Mouse (Mus musculus) ES-E14 (cell line): ENCODE measurements around the gene Man2a1. TPM values are rescaled to one million over a fixed set of nuclear protein-coding genes. Genes with fewer than 3 reads are reported as not detected.

ENCODE experiments used
- DNase-seq: peaks from one replicate; pipeline ENCODE4 v3.0.0-alpha.2; 2013; ENCODE audit warnings: low read depth, low spot score
- H3K27ac ChIP-seq: 2 replicates; pipeline ENCODE4 v1.5.1; 2012; ENCODE audit warnings: low read depth, mild to moderate bottlenecking, low read length, moderate library complexity, mixed read lengths; ENCODE audit not compliant: poor library complexity, insufficient read depth, severe bottlenecking
- H3K36me3 ChIP-seq: 2 replicates; pipeline ENCODE4 v1.6.1; 2012; ENCODE audit warnings: mild to moderate bottlenecking, low read length, moderate library complexity, mixed read lengths; ENCODE audit not compliant: control insufficient read depth, poor library complexity, insufficient read depth, severe bottlenecking
- H3K4me1 ChIP-seq, 2 experiments: fragments of 150-350 bp in 1 of 2; sonication (generic) in 1 of 2; 2 replicates each; pipeline ENCODE4 v1.6.1; 2012; ENCODE audit warnings: low read length in 2 of 2, mild to moderate bottlenecking in 1 of 2, mixed read lengths in 1 of 2; ENCODE audit not compliant: control insufficient read depth in 2 of 2, insufficient read depth in 2 of 2, poor library complexity in 1 of 2
- H3K4me3 ChIP-seq, 2 experiments: fragments of 150-350 bp in 1 of 2; sonication (generic) in 1 of 2; 2 replicates each; pipeline ENCODE4 v1.5.1; 2012; ENCODE audit warnings: low read length in 2 of 2, low read depth in 1 of 2, mild to moderate bottlenecking in 1 of 2, mixed read lengths in 1 of 2; ENCODE audit not compliant: insufficient read depth in 1 of 2, poor library complexity in 1 of 2, severe bottlenecking in 1 of 2
- H3K9ac ChIP-seq: 2 replicates; pipeline ENCODE4 v1.6.1; 2012; ENCODE audit warnings: low read depth, mild to moderate bottlenecking, low read length, mixed read lengths; ENCODE audit not compliant: poor library complexity, insufficient read depth, severe bottlenecking
- H3K9me3 ChIP-seq: fragments of 150-350 bp; sonication (generic); 2 replicates; pipeline ENCODE4 v1.6.1; 2012; ENCODE audit warnings: low read depth, mild to moderate bottlenecking, low read length; ENCODE audit not compliant: control insufficient read depth, insufficient read depth
- CHD2 ChIP-seq: IDR thresholded peaks from 2 replicates; pipeline ENCODE4 v1.6.1; 2014; ENCODE audit warnings: mild to moderate bottlenecking, low read depth, low read length, inconsistent platforms
- HCFC1 ChIP-seq: IDR thresholded peaks from 2 replicates; pipeline ENCODE4 v1.6.1; 2012; ENCODE audit warnings: low read length, inconsistent platforms, borderline replicate concordance; ENCODE audit not compliant: insufficient read depth
- MAFK ChIP-seq: IDR thresholded peaks from 2 replicates; pipeline ENCODE4 v1.6.1; 2014; ENCODE audit warnings: mild to moderate bottlenecking, low read depth, low read length, inconsistent platforms; ENCODE audit not compliant: insufficient read depth
- ZC3H11A ChIP-seq: IDR thresholded peaks from 2 replicates; pipeline ENCODE4 v1.6.1; 2012; ENCODE audit warnings: low read depth, mild to moderate bottlenecking, inconsistent platforms, low read length, borderline replicate concordance
- ZNF384 ChIP-seq: IDR thresholded peaks from 2 replicates; pipeline ENCODE4 v1.6.1; 2012; ENCODE audit warnings: low read depth, low read length, inconsistent platforms
- in situ Hi-C, 2 experiments: fragments of 600-800 bp; cut with MboI; formaldehyde crosslinking; loops; one replicate each; pipeline ENCODE4 v1.15.1; 2025; ENCODE audit warnings: low sequenced_read_pairs in 2 of 2, inconsistent platforms in 1 of 2; ENCODE audit not compliant: unreplicated experiment in 2 of 2
- total RNA-seq: library from RNA; depleted of rRNA; stranded (reverse); fragments of 300-350 nt; gene quantifications from 2 replicates; pipeline ENCODE4 v1.2.3, GENCODE M21; 2012

The Man2a1 gene
- total RNA-seq, 1 experiment: 42.7 TPM

- Histone ChIP-seq H3K9ac (no peak overlapping the region), H3K4me3 (no peak overlapping the region), H3K36me3 (no peaks in the 10 kb centered on the region), H3K27ac (no peak overlapping the region), H3K4me1 (no peaks in the 10 kb centered on the region), H3K9me3 (no peaks in the 10 kb centered on the region)
- DNase-seq: no peak
- TF ChIP-seq ZC3H11A (no peak), HCFC1 (no peak), MAFK (no peak), ZNF384 (no peak)
- in situ Hi-C loops: no loop called here
Measured at GRCm38 (mm10) chr17:64590483-64590882, 10.1 kb upstream of the Man2a1 start.

- Histone ChIP-seq H3K36me3 (no peaks in the 10 kb centered on the region), H3K9ac (no peak overlapping the region), H3K27ac (no peak overlapping the region), H3K4me3 (no peak overlapping the region), H3K4me1 (no peaks in the 10 kb centered on the region), H3K9me3 (no peaks in the 10 kb centered on the region)
- in situ Hi-C loops: no loop called here
- no peak for TF ChIP-seq CHD2
- no peak for TF ChIP-seq ZC3H11A
- TF ChIP-seq HCFC1: no peak
- no peak for TF ChIP-seq ZNF384
- DNase-seq: no peak
Measured at GRCm38 (mm10) chr17:64591366-64591765, 9.2 kb upstream of the Man2a1 start.

GRCm38 (mm10) chr17:64592355-64592754 is 8.2 kb upstream of the Man2a1 start:
- no peak for TF ChIP-seq ZC3H11A
- no peak for TF ChIP-seq CHD2
- TF ChIP-seq HCFC1: no peak
- no peak for TF ChIP-seq ZNF384
- no peak for TF ChIP-seq MAFK
- H3K4me1 ChIP-seq: no peaks in the 10 kb centered on the region
- H3K9ac ChIP-seq: no peak overlapping the region
- DNase-seq: no peak
- no peaks in the 10 kb centered on the region for H3K9me3 ChIP-seq
- no peaks in the 10 kb centered on the region for H3K36me3 ChIP-seq
- H3K27ac ChIP-seq: no peak overlapping the region
- in situ Hi-C loops: no loop called here
- H3K4me3 ChIP-seq: no peak overlapping the region

- no peak for DNase-seq
- Histone ChIP-seq H3K36me3 (no peaks in the 10 kb centered on the region), H3K4me1 (no peaks in the 10 kb centered on the region), H3K4me3 (no peak overlapping the region), H3K27ac (no peak overlapping the region), H3K9ac (no peak overlapping the region), H3K9me3 (no peaks in the 10 kb centered on the region)
- in situ Hi-C loops: no loop called here
- TF ChIP-seq HCFC1: no peak
- TF ChIP-seq CHD2: no peak
- TF ChIP-seq MAFK: no peak
- TF ChIP-seq ZC3H11A: no peak
- TF ChIP-seq ZNF384: no peak
Measured at GRCm38 (mm10) chr17:64592788-64593187, 7.7 kb upstream of the Man2a1 start.

- no peak overlapping the region for H3K4me3 ChIP-seq
- TF ChIP-seq HCFC1 (no peak), ZC3H11A (peak; percentile 44)
- in situ Hi-C loops: no loop called here
- peaks cover under 1 to 2% of the 10 kb centered on the region in 2 experiments; a peak in 1 of 4 replicates for H3K4me1 ChIP-seq
- H3K36me3 ChIP-seq: no peaks in the 10 kb centered on the region
- no peaks in the 10 kb centered on the region for H3K9me3 ChIP-seq
- DNase-seq: no peak
- no peak overlapping the region for H3K9ac ChIP-seq
- H3K27ac ChIP-seq: no peak overlapping the region
Measured at GRCm38 (mm10) chr17:64597770-64598169, 2.8 kb upstream of the Man2a1 start.
